Mouse (Mus musculus): ENCODE measurements around the gene Tbl1x.
A peak's percentile ranks its signal among the peaks of the same experiment; 100 is the strongest.
"Not testable (repeated sequence)": the region's sequence is repeated elsewhere in the genome, so short reads cannot be mapped to it uniquely, and the experiment has no call there.

The Tbl1x gene

DNA sequence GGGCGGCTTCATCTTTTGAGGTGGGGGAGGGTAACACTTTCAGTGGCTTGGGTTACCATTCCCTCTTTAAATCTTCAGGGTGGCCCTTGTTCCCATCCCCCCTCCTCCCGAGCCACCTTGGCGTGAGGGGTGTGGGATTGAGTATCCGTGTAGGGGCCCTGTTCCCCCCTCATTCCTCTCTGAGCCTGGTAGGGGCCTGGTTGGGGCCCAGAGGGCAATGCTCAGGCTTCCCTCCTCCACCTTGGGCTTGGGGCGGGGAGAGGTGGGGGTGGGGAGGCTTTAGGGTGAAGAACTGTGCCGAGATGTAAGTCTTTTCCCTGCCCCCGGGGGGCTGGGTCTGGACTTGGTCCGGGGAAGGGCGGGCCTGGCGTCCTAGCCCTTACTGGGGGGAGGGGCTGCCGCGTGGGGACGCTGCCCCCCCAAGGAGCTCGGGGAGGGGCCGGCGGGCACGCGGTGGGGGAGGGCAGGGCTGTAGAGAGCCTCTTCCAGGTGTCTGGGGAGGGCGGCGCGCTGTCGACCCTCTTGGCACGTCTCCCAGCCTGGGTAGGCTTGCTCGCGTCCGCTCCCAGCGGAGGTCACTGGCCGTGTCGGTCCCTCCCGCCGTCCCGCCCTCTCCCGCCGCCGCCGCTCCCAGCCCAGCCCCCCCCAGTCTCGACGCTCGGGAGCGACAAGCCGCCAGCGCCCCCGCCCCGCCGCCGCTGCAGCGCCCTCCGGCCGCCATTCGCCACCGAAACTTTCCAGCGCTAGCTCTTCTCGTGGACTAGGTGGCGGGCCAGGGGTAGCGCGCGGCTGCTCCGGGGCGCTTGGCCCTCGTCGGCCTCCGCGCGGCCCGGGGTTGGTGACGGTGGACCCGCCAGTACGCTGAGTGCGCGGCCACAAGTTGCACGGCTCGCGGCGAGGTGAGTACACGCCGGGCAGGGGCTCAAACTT is at the start of gene Tbl1x:
Gene Tbl1x (plus strand): TSS at position 643 of the 930 bp plus-strand sequence.
- DNase-seq (ENCODE audit: low read depth, low spot score): peak; percentile 78

GRCm38 (mm10) chrX:77469216-77469615 is 41.6 kb upstream of the Tbl1x start:
- DNase-seq (ENCODE audit: low read depth, low spot score): no peak

DNA sequence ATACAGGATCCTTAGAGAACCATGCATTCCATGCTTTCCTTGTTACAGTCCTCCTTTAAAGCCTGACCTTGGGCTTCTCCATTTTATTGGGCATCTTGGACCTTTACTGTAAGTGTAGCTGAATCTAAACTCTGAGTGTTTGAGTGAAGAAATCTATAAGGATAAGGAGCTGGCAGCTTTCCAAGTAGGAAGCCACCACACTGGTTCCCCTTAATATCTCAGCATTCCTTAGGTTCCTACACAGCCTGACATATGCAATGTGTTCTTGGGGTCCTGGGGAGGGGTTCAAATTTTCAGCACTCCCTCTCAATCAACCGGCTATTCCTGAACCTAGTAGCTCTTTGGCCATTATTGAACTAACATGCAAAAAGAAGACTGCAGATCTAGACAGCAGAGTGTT is 38.0 kb upstream of the Tbl1x start:
- DNase-seq (ENCODE audit: low read depth, low spot score): no peak

GRCm38 (mm10) chrX:77473511-77473910 is 37.3 kb upstream of the Tbl1x start:
- DNase-seq (ENCODE audit: low read depth, low spot score): no peak

- DNase-seq (ENCODE audit: low read depth, low spot score): peak; percentile 28
These were observed 36.3 kb upstream of the Tbl1x start for GRCm38 (mm10) chrX:77474551-77474950.

GRCm38 (mm10) chrX:77477526-77477925 is 33.3 kb upstream of the Tbl1x start:
- DNase-seq (ENCODE audit: low read depth, low spot score): peak; percentile 34

DNA sequence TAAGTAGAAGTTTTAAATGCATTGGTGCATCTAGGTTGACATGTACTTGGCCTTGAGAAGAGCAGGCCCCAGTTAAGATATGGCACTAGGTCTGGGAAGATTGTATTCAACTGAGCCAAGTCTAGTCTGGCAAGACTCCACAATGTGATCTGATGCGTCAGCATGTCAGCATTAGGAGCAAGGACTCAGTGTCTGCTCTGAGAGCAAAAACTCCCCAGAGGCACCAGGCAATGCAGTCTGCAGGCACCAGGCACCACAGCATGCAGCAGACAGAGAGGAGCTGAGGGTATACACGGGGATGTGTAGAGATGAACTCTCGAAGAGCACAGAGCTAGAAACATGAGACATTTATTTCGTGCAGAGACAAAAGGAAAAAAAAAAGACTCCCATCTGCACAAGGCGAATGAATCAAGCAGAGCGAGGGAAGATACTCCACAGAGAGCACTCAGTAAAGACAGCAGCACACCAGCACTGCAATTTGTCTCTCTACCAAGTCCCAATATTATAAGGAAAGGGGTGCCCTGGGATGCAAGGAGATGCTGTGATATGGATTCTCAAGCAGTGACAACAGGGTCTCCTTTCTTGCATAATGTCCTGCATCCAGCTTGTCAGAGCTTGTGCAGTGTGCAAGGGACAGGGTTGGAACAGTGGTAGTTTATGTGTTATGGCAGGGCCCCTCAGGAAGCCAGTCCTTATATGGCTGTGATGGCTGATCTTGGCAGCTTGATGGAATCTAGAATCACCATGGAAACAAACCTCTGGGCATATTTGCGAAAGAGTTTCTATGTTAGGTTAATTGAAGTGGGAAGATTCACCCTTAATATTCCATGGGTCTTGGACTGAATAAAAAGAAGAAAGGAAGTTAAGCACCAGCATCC is 22.7 kb upstream of the Tbl1x start:
- peak; percentile 83 for DNase-seq (ENCODE audit: low read depth, low spot score)

DNA sequence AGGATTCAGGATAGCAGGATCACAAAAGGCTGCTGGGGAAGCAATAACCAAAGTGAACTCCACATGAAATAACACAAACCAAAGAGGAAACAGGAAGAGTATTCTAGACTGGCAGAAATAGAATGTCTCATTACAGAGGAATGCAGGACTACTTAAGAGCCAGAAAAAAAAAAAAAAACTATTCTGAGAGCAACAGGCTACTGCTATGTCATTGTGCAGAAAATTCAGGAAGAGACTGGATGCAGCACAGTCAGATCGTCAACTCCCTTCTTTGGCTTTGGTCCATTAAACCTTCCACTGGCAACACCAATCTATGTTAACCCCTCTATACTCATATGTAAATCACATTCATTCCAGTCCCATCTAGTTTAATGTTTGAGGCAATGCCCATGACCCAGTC is 20.7 kb upstream of the Tbl1x start:
- DNase-seq (ENCODE audit: low read depth, low spot score): peak; percentile 77

DNA sequence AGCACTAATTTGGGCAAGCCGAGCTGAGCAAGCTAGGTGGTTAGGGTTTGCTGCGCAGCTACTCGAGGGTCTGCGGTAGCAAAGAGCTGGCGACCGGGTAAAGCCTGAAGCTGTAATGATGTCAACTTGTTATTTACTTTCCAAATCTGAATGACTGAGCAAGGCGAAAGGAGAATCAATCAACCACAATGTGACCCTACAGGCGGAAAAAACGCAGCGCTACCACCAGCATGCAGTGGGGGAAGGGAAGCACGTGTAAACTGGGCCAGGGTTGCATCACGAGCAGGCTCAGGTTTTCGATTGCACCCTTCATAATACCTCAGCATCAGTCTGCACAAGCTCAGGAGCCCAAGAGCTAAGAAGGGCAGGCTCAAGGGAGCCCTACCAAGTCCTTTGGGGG is 1.7 kb upstream of the Tbl1x start:
- peak; percentile 95 for DNase-seq (ENCODE audit: low read depth, low spot score)

GRCm38 (mm10) chrX:77509776-77510175 is 1.0 kb upstream of the Tbl1x start:
- no peak for DNase-seq (ENCODE audit: low read depth, low spot score)

DNA sequence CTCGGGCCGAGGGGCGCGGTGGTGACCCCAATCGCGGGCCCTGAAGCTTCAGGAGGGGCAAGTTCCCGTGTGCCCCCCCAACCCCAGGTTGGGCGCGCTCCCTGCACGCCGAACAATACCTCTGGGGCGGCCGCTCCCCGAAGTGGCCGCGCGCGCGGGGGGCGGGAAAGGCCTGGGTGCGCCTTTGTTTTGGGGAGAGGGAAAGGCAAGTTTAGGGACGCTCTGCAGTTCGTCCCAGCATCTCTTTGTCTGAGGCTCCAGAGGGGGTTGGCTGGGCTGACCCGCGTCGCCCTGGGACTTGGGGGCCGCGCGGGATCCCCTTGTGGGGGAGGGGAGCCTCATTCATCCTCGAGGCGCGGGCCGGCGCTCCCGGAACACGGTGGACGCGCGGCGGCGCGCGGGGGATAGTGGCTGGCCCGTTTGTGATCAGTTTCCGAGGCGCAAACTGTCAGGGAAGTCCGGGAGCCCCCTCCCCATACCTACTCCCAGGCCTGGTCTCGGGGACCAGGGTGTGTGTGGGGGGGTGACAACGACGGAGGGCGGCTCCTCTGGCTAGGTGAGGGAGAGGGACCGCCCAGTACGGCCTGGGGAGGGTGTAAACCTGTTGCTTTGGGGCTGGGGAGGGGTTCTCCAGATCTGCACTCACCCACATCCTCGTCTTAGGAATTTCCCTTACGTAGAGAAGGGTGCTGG is 634 bp downstream of the Tbl1x start:
- DNase-seq (ENCODE audit: low read depth, low spot score): peak; percentile 47

DNA sequence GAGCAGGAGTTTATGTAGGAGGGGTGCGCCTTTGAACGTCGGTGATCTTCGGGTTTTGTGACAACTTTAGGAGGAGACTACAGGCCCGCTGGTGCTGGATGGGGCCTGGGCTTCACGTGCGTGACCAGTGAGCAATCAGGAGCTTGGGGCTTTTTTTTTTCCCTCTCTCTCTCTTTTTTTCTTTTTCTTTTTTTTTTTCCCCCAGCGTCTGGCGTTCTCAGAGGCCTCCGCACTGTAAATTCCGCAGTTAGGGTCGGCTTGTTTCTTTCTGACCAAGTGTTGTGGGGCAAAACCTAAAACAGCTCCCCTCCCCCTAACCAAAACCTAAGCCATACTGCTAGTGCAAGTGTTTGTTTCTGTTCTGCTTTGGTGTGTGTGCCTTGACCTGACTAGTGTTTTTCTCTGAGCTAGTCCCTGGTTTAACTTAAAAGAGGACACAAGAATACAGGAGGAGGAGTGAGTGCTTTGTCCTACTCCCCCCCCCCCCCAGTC is 1.2 kb downstream of the Tbl1x start:
- DNase-seq (ENCODE audit: low read depth, low spot score): no peak

- DNase-seq (ENCODE audit: low read depth, low spot score): no peak
These were observed 6.7 kb downstream of the Tbl1x start for GRCm38 (mm10) chrX:77517274-77518085.

GRCm38 (mm10) chrX:77518929-77519328 is 8.1 kb downstream of the Tbl1x start:
- no peak for DNase-seq (ENCODE audit: low read depth, low spot score)

GRCm38 (mm10) chrX:77522842-77523375 is 12.1 kb downstream of the Tbl1x start:
- DNase-seq (ENCODE audit: low read depth, low spot score): no peak

- DNase-seq (ENCODE audit: low read depth, low spot score): no peak
These were observed 14.4 kb downstream of the Tbl1x start for GRCm38 (mm10) chrX:77525179-77525578.

DNA sequence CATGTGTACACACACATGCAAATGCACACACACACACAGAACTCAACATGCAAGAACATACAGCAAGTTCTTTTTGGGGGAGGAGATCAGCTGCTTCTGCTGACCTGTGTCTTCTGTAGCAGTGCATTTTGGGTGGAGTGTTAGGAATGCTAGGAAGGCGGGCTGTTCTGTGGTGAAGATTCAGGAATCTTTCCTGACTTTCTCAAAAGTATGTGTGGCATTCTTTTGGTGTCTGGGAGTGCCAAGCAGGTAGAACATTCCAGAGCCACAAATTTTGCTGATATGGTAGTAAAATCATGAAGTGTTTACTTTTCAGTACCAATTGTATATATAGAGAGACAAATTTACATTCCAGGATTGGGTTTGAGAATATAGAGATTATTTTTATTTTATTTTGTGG is 17.6 kb downstream of the Tbl1x start:
- DNase-seq (ENCODE audit: low read depth, low spot score): no peak

DNA sequence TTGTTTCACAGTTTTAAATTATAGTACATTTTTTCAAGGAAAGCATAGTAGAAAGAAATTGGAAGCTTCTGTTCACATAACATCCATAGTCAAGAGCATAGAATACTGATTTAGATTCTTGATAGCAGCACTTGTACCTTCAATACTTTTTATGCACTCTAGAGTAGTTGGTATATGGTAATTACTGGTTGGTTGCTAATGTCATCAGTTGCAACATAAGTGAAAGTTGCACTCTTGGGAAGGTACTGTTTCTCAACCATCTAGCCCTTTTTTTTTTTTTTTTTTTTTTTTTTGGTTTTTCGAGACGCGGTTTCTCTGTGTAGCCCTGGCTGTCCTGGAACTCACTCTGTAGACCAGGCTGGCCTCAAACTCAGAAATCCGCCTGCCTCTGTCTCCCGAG is 20.2 kb downstream of the Tbl1x start:
- no peak for DNase-seq (ENCODE audit: low read depth, low spot score)

DNA sequence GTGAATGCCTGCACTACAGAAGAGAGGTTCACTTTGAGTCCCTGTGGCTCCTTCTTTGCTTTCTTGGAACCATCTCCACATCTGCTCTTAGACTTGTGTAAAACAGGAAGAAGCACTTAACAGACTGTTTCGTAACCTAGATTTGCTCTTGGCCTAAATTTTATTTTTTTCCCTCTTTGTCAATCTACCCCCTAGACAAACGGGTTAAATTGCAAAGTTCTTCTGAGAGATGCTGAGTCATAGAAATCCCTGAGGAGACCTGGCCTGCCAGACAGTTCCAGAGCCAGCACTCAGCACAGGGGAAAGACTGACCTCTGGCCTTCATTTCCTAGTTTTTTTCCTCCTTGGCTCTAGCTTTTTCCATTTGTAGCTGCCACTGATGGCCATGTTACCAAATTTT is 23.1 kb downstream of the Tbl1x start:
- peak; percentile 95 for DNase-seq (ENCODE audit: low read depth, low spot score)

DNA sequence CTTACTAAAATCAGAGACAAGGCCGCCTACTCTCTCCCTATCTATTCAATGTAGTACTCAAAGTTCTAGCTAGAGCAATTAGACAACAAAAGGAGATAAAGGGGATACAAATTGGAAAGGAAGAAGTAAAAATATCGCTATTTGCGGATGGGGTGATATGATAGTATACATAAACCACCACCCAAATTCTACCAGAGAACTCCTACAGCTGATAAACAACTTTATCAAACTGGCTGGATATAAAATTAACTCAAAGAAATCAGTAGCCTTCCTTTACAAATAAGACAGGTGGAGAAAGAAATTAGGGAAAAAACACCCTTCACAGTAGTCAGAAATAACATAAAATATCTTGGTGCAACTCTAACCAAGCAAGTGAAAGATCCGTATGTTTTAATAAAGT is 29.0 kb downstream of the Tbl1x start:
- DNase-seq (ENCODE audit: low read depth, low spot score): not testable (repeated sequence)

DNA sequence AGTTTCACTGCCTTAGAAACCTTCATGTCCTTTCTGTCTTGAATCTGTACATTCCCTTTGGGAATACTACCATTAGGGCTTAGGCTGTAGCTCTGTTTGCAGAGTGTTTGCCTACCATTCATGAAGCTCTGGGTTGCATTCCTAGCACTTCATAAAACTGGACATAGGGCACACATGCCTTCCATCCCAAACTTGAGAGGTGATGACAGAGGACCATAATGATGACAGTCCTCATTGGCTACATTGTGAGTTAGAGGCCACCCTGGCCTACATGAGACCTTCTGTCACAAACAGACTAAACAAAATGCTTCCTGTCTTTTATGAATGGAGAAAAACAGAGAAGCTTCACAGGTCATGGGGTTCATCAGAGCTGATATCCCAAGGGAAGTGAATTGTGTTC is 33.2 kb downstream of the Tbl1x start:
- DNase-seq (ENCODE audit: low read depth, low spot score): no peak

Data from 3T3-L1 (cell line).